In the genomic region with DNA sequence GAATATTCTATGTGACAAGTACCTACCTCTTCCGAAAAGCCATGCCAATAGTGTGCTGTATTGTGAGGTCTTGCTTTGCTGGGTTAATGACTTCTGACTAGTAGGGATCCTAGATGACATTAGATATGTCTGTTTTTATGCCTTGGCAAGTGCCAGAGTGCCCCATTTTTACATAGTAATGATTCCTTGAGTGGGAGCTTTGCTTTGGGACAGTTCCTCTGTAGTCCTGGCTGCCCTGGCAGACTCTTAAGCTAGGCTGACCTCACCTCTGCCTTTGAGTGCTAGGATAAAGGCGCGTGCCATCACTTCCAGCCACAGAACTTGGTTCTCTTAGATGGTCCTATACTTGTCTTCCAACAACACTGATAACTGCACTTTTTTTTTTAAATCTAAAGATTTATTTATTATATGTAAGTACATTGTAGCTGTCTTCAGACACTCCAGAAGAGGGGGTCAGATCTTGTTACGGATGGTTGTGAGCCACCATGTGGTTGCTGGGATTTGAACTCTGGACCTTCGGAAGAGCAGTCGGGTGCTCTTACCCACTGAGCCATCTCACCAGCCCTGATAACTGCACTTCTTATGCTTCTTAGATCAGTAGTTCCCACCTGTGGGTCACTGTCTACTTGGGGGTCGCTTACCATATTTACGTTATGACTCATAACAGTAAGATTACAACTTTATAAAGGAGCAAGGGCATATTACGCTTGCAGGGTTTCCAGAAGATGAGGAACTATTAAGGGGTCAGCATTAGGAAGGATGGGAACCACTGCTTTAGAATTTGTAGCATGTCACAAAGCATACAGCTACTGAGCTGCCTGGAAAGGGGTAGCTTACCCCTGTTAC, we compare ENCODE assay signal across 1 mouse cellular context.
TF ChIP-seq lines count a peak whose summit lies in the region.

No protein-coding gene starts in this region.

TF ChIP-seq in ES-E14, 5 proteins besides CTCF, POLR2A, EP300 and RAD21:
- TF ChIP-seq ZNF384 (IDR thresholded peaks at IDR 0.05; ENCODE audit: low read depth, low read length) (no peak), HCFC1 (IDR thresholded peaks at IDR 0.05; ENCODE audit: borderline replicate concordance, insufficient read depth, low read length) (no peak), CHD2 (IDR thresholded peaks at IDR 0.05; ENCODE audit: low read depth, low read length) (0 out of 2 replicates have a peak, but pooled peaks have one; percentile 21)
TF ChIP-seq in ES-E14: peak in this region for 1.
